Mouse (Mus musculus): Measurements from ENCODE around the gene Snrpc. TPM values are rescaled to one million over a fixed set of nuclear protein-coding genes. Genes with fewer than 3 reads are reported as not detected.
"Not testable (repeated sequence)": the region's sequence is repeated elsewhere in the genome, so short reads cannot be mapped to it uniquely, and the experiment has no call there.

The Snrpc gene
- total RNA-seq (2014; fragmentation: Nextera tagmentation) (121 and 158 TPM in 2 replicates), total RNA-seq (2017) (127 and 147 TPM in 2 replicates), polyA plus RNA-seq (2012) (575 and 747 TPM in 2 replicates)

GRCm38 (mm10) chr17:27837850-27838249 lies at the start of gene Snrpc:
TSS of gene Snrpc (plus strand) at chr17:27838150.
- Histone ChIP-seq H3K4me1 (ENCODE audit: insufficient read depth, low read depth, low read length) (peaks cover 33% of the 10 kb centered on the region), H3K27me3 (ENCODE audit: insufficient read depth, low read length) (peaks cover 16% of the 10 kb centered on the region), H3K36me3 (replicated peaks) (peaks cover 18% of the 10 kb centered on the region)
- not testable (repeated sequence) for H3K9me3 ChIP-seq (replicated peaks); H3K4me3 ChIP-seq (ENCODE audit: low read depth, low read length); DNase-seq (ENCODE audit: low spot score); ATAC-seq (ENCODE audit: extremely low read depth, insufficient number of reproducible peaks, low FRiP score, poor library complexity, severe bottlenecking)

GRCm38 (mm10) chr17:27788456-27789172 lies 49.3 kb upstream of the Snrpc start:
- Histone ChIP-seq H3K36me3 (replicated peaks) (peaks cover 89% of the 10 kb centered on the region), H3K4me3 (ENCODE audit: low read depth, low read length) (no peak overlapping the region), H3K4me1 (ENCODE audit: insufficient read depth, low read depth, low read length) (peaks cover 11% of the 10 kb centered on the region), H3K9me3 (replicated peaks) (no peaks in the 10 kb centered on the region), H3K27me3 (ENCODE audit: insufficient read depth, low read length) (no peaks in the 10 kb centered on the region)
- DNase-seq (ENCODE audit: low spot score) (no peak), ATAC-seq (ENCODE audit: extremely low read depth, insufficient number of reproducible peaks, low FRiP score, poor library complexity, severe bottlenecking) (no peak)
- TF ChIP-seq CTCF (IDR thresholded peaks at IDR 0.05; ENCODE audit: low read depth, low read length) = no peak
- no peak for TF ChIP-seq POLR2AphosphoS5 (IDR thresholded peaks at IDR 0.05; ENCODE audit: insufficient replicate concordance, low read depth, low read length)
- no peak for TF ChIP-seq GATA2 (IDR thresholded peaks at IDR 0.05; ENCODE audit: borderline replicate concordance, low read depth, low read length)
- no peak for TF ChIP-seq GATA1 (IDR thresholded peaks at IDR 0.05; ENCODE audit: borderline replicate concordance, low read length)
- TF ChIP-seq TAL1 (conservative IDR thresholded peaks at IDR 0.05; ENCODE audit: low read depth, low read length) = no peak

- TF ChIP-seq CTCF (IDR thresholded peaks at IDR 0.05; ENCODE audit: low read depth, low read length) (no peak), GATA1 (IDR thresholded peaks at IDR 0.05; ENCODE audit: borderline replicate concordance, low read length) (no peak), TAL1 (conservative IDR thresholded peaks at IDR 0.05; ENCODE audit: low read depth, low read length) (no peak), GATA2 (IDR thresholded peaks at IDR 0.05; ENCODE audit: borderline replicate concordance, low read depth, low read length) (no peak), POLR2AphosphoS5 (IDR thresholded peaks at IDR 0.05; ENCODE audit: insufficient replicate concordance, low read depth, low read length) (no peak)
- no peak for ATAC-seq (ENCODE audit: extremely low read depth, insufficient number of reproducible peaks, low FRiP score, poor library complexity, severe bottlenecking)
- H3K9me3 ChIP-seq (replicated peaks) = no peaks in the 10 kb centered on the region
- H3K4me1 ChIP-seq (ENCODE audit: insufficient read depth, low read depth, low read length) = peaks cover 11% of the 10 kb centered on the region
- DNase-seq (ENCODE audit: low spot score) = no peak
- no peak overlapping the region for H3K4me3 ChIP-seq (ENCODE audit: low read depth, low read length)
- H3K36me3 ChIP-seq (replicated peaks) = peaks cover 88% of the 10 kb centered on the region
- H3K27me3 ChIP-seq (ENCODE audit: insufficient read depth, low read length) = no peaks in the 10 kb centered on the region
Measured at GRCm38 (mm10) chr17:27790015-27790414, 47.9 kb upstream of the Snrpc start.

- H3K36me3 ChIP-seq (replicated peaks) = peaks cover 88% of the 10 kb centered on the region
- H3K9me3 ChIP-seq (replicated peaks) = no peaks in the 10 kb centered on the region
- no peaks in the 10 kb centered on the region for H3K27me3 ChIP-seq (ENCODE audit: insufficient read depth, low read length)
- no peak overlapping the region for H3K4me3 ChIP-seq (ENCODE audit: low read depth, low read length)
- no peak for DNase-seq (ENCODE audit: low spot score)
- no peak for ATAC-seq (ENCODE audit: extremely low read depth, insufficient number of reproducible peaks, low FRiP score, poor library complexity, severe bottlenecking)
- TF ChIP-seq GATA2 (IDR thresholded peaks at IDR 0.05; ENCODE audit: borderline replicate concordance, low read depth, low read length) (no peak), CTCF (IDR thresholded peaks at IDR 0.05; ENCODE audit: low read depth, low read length) (no peak), POLR2AphosphoS5 (IDR thresholded peaks at IDR 0.05; ENCODE audit: insufficient replicate concordance, low read depth, low read length) (no peak), GATA1 (IDR thresholded peaks at IDR 0.05; ENCODE audit: borderline replicate concordance, low read length) (no peak), TAL1 (conservative IDR thresholded peaks at IDR 0.05; ENCODE audit: low read depth, low read length) (no peak)
- peaks cover 13% of the 10 kb centered on the region for H3K4me1 ChIP-seq (ENCODE audit: insufficient read depth, low read depth, low read length)
Measured at GRCm38 (mm10) chr17:27790976-27791375, 47.0 kb upstream of the Snrpc start.

- Histone ChIP-seq H3K4me3 (ENCODE audit: low read depth, low read length) (no peak overlapping the region), H3K9me3 (replicated peaks) (no peaks in the 10 kb centered on the region), H3K4me1 (ENCODE audit: insufficient read depth, low read depth, low read length) (peaks cover 15% of the 10 kb centered on the region), H3K36me3 (replicated peaks) (peaks cover 88% of the 10 kb centered on the region), H3K27me3 (ENCODE audit: insufficient read depth, low read length) (no peaks in the 10 kb centered on the region)
- ATAC-seq (ENCODE audit: extremely low read depth, insufficient number of reproducible peaks, low FRiP score, poor library complexity, severe bottlenecking) (no peak), DNase-seq (ENCODE audit: low spot score) (no peak)
- TF ChIP-seq GATA2 (IDR thresholded peaks at IDR 0.05; ENCODE audit: borderline replicate concordance, low read depth, low read length) = no peak
- no peak for TF ChIP-seq GATA1 (IDR thresholded peaks at IDR 0.05; ENCODE audit: borderline replicate concordance, low read length)
Measured at GRCm38 (mm10) chr17:27791556-27791955, 46.4 kb upstream of the Snrpc start.

- H3K4me3 ChIP-seq (ENCODE audit: low read depth, low read length) = no peak overlapping the region
- H3K27me3 ChIP-seq (ENCODE audit: insufficient read depth, low read length) = no peaks in the 10 kb centered on the region
- DNase-seq (ENCODE audit: low spot score) = no peak
- H3K9me3 ChIP-seq (replicated peaks) = no peaks in the 10 kb centered on the region
- peaks cover 24% of the 10 kb centered on the region for H3K4me1 ChIP-seq (ENCODE audit: insufficient read depth, low read depth, low read length)
- no peak for ATAC-seq (ENCODE audit: extremely low read depth, insufficient number of reproducible peaks, low FRiP score, poor library complexity, severe bottlenecking)
- H3K36me3 ChIP-seq (replicated peaks) = peaks cover 89% of the 10 kb centered on the region
- TF ChIP-seq GATA1 (IDR thresholded peaks at IDR 0.05; ENCODE audit: borderline replicate concordance, low read length) = no peak
- TF ChIP-seq CTCF (IDR thresholded peaks at IDR 0.05; ENCODE audit: low read depth, low read length) = no peak
- no peak for TF ChIP-seq TAL1 (conservative IDR thresholded peaks at IDR 0.05; ENCODE audit: low read depth, low read length)
Measured at GRCm38 (mm10) chr17:27792516-27792915, 45.4 kb upstream of the Snrpc start.

- Histone ChIP-seq H3K4me1 (ENCODE audit: insufficient read depth, low read depth, low read length) (peaks cover 30% of the 10 kb centered on the region), H3K27me3 (ENCODE audit: insufficient read depth, low read length) (no peaks in the 10 kb centered on the region), H3K36me3 (replicated peaks) (peaks cover 87% of the 10 kb centered on the region), H3K9me3 (replicated peaks) (no peaks in the 10 kb centered on the region), H3K4me3 (ENCODE audit: low read depth, low read length) (no peak overlapping the region)
- ATAC-seq (ENCODE audit: extremely low read depth, insufficient number of reproducible peaks, low FRiP score, poor library complexity, severe bottlenecking) (no peak), DNase-seq (ENCODE audit: low spot score) (no peak)
- TF ChIP-seq POLR2AphosphoS5 (IDR thresholded peaks at IDR 0.05; ENCODE audit: insufficient replicate concordance, low read depth, low read length) = no peak
- TF ChIP-seq GATA1 (IDR thresholded peaks at IDR 0.05; ENCODE audit: borderline replicate concordance, low read length) = no peak
- no peak for TF ChIP-seq TAL1 (conservative IDR thresholded peaks at IDR 0.05; ENCODE audit: low read depth, low read length)
- TF ChIP-seq GATA2 (IDR thresholded peaks at IDR 0.05; ENCODE audit: borderline replicate concordance, low read depth, low read length) = no peak
- no peak for TF ChIP-seq CTCF (IDR thresholded peaks at IDR 0.05; ENCODE audit: low read depth, low read length)
Measured at GRCm38 (mm10) chr17:27793144-27793543, 44.8 kb upstream of the Snrpc start.

Data from G1E (cell line).